Mouse (Mus musculus) regulatory T cell (primary cell): ENCODE results near the gene Ap5m1.
"Not testable (repeated sequence)": the region's sequence is repeated elsewhere in the genome, so short reads cannot be mapped to it uniquely, and the experiment has no call there.

Source experiments
- in situ Hi-C: fragments of 300-600 bp; cut with MboI, MseI; formaldehyde crosslinking; loops from one replicate; pipeline ENCODE4 v1.15.1; 2025; ENCODE audit warnings: high pct_unique_total_duplicates

Gene Ap5m1

GRCm38 (mm10) chr14:49065529-49066273 is at the start of gene Ap5m1:
Gene Ap5m1, plus strand, starts transcription at chr14:49066097.
- in situ Hi-C loops: loop anchor here (10.0 kb wide), 1 partner anchor 109 kb away; the partner anchor contains the start of gene Naa30

DNA sequence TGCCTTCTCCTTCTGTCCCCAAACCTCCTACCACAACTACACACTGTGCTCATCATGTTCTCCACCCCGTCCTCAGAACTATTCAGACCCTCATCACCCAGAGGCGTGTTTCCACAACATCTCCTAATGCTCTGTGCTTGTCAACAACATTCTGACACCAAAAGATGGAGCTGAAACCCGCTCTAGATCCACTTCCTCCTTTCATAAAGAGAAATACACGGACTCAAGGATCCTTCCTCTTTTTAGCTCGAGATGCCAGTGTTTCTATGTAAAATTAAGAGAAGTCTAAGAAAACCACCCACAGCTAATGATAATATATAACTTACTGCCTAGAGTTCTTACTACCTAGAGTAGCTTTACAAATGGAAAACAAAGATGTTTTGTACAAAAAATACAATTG is 46.1 kb upstream of the Ap5m1 start:
- in situ Hi-C loops: no loop called here

GRCm38 (mm10) chr14:49027040-49027778 is 38.7 kb upstream of the Ap5m1 start:
- in situ Hi-C loops: loop anchor here (25.0 kb wide), 1 partner anchor 1785 kb away; the partner anchor contains the start of genes Ccnb1ip1 and Parp2

DNA sequence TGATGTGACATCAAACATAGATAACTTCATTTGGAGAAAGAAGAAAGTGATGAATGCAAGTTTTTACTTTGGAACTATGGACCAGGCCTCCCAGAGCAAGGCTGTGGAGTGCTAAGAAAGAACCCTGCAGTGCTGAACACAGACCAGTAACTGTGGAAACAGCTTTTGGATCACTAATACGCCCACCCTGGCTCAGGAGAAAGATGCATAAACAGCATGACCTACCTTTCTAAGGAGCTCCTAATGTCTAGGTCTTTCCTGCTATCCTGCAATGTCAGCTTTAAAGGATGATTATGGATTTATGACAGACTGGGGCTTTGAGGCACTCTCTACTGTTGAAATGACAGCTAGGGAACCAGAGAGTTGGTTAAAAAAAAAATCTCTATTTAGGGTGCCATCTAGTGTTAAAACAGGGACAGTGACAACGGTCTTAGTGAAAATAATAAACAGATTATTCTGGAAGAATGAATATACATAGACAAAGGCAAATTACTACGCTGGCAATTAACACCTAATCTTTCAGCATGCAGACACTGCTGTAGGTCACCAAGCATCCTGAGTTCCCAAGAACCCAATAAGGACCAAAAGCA is 38.0 kb upstream of the Ap5m1 start:
- in situ Hi-C loops: loop anchor here (25.0 kb wide), 1 partner anchor 1784 kb away; the partner anchor contains the start of genes Ccnb1ip1 and Parp2

- in situ Hi-C loops: loop anchor here (25.0 kb wide), 1 partner anchor 1783 kb away; the partner anchor contains the start of genes Ccnb1ip1 and Parp2
Observed at GRCm38 (mm10) chr14:49028991-49029390, 36.9 kb upstream of the Ap5m1 start.

DNA sequence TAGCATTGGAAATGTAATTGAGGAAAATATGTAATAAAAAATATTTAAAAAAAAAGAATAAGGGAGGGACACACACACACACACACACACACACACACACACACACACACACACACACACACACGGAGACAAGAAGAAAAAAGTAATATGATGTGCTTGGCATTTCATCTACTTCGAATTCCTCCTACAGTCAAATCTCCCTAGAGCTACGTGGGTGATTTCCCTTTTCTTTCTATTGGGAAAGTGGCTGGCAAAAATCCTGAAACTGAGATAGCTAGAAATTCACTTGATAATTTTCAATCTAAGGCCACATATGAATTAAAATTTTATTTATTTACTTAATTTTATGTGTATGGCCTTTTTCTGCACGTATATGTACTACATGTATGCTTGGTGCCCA is 20.3 kb upstream of the Ap5m1 start:
- in situ Hi-C loops: loop anchor here (25.0 kb wide), 1 partner anchor 1767 kb away; the partner anchor contains the start of genes Ccnb1ip1 and Parp2

- in situ Hi-C loops: loop anchor here (25.0 kb wide), 1 partner anchor 1763 kb away; the partner anchor contains the start of genes Ccnb1ip1 and Parp2
Observed at GRCm38 (mm10) chr14:49049492-49049891, 16.4 kb upstream of the Ap5m1 start.

- in situ Hi-C loops: loop anchor here (10.0 kb wide), 1 partner anchor 111 kb away; the partner anchor contains the start of gene Naa30
Observed at GRCm38 (mm10) chr14:49063838-49064237, 2.1 kb upstream of the Ap5m1 start.

GRCm38 (mm10) chr14:49066274-49066823 is 452 bp downstream of the Ap5m1 start, which contains the start of gene Exoc5:
Gene Exoc5, minus strand, starts transcription at chr14:49066653.
- in situ Hi-C loops: loop anchor here (10.0 kb wide), 1 partner anchor 108 kb away; the partner anchor contains the start of gene Naa30

- in situ Hi-C loops: no loop called here
Observed at GRCm38 (mm10) chr14:49072837-49073236, 6.9 kb downstream of the Ap5m1 start.

DNA sequence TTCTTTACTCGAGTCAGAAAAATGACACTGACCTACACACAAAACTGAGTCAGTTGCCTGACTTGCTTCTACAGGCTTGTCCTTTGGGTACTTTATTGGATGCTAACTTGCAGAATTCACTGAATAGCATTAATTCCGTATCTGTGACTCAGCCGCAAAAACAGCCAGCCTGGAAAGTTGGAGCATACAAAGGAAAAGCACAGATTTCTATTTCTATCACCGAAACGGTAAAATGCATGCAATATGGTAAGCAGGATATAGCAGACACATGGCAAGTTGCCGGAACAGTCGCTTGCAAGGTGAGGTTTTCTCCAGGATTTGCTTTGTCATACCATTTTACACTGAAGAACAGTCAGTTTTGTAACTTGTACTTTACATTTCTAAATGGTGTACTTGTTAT is 8.0 kb downstream of the Ap5m1 start:
- in situ Hi-C loops: no loop called here

DNA sequence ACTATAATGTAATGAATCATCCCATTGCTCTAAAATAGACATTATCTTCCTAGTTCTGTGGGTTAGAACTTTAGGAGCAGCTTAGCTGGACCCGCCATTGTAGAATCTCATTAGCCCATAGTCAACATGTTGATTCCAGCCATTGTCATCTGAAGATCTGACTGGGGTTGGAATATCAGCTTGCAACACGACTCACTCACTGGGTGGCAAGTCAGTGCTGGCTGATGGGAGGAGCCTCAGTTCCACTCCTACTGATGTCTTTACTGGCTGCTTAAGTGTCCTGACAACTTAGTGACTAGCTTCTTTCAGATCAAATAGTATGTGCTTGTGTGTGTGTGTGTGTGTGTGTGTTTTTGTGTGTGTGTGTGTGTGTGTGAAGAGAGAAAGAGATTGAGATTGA is 8.5 kb downstream of the Ap5m1 start:
- in situ Hi-C loops: no loop called here

- in situ Hi-C loops: no loop called here
Observed at GRCm38 (mm10) chr14:49078820-49079219, 12.9 kb downstream of the Ap5m1 start.

GRCm38 (mm10) chr14:49086522-49086921 is 20.6 kb downstream of the Ap5m1 start:
- in situ Hi-C loops: no loop called here

GRCm38 (mm10) chr14:49088155-49089048 is 22.5 kb downstream of the Ap5m1 start:
- in situ Hi-C loops: no loop called here

GRCm38 (mm10) chr14:49089461-49090058 is 23.7 kb downstream of the Ap5m1 start:
- in situ Hi-C loops: no loop called here

- in situ Hi-C loops: no loop called here
Observed at GRCm38 (mm10) chr14:49090102-49090501, 24.2 kb downstream of the Ap5m1 start.

- in situ Hi-C loops: no loop called here
Observed at GRCm38 (mm10) chr14:49091277-49091676, 25.4 kb downstream of the Ap5m1 start.

- in situ Hi-C loops: not testable (repeated sequence)
Observed at GRCm38 (mm10) chr14:49091755-49092154, 25.9 kb downstream of the Ap5m1 start.

DNA sequence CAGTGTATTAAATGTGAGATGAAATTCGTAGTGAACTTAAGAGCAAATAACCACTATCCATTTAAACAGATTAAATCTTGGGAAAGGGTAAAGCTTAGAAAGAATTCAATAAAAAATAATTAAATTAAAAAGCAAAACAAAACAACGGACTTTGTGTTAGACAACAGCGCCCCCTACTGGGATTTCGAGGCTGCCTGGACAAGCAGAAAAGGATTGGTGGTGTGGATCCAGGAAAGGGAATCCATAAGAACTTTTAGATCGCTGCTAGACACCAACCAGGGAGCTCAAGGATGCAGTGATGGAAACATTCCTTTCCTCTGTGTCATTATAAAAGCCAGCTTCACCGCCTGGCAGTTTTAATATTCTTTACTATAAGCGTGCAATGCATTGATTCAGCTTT is 52.5 kb downstream of the Ap5m1 start:
- in situ Hi-C loops: no loop called here
